ENCODE assay signal across 15 mouse cellular contexts in genomic region chr8:71451337-71451736, GRCm38 (mm10).
"Had no signal": no experiment of that assay in that cellular context is flagged by ENCODE, and none has a peak within 500 bp of the region (broad histone marks: within the 10 kb centered on the region; RNA-seq: fewer than 3 reads in every experiment).

No protein-coding gene starts in this region.

- DNase-seq: retina, postnatal 1 day; right cerebral cortex, adult 18-20 months; right cerebral cortex, postnatal 14 days; right cerebral cortex, postnatal 25 days; right cerebral cortex, postnatal 4 days; spleen, adult 18-20 months; thymus, adult 18-20 months; thymus, adult 2 months; thymus, postnatal 14 days; thymus, postnatal 25 days; thymus, postnatal 36 days had no signal

- H3K9me3 ChIP-seq: neural tube, embryonic 13.5 days; neural tube, embryonic 15.5 days; stomach, embryonic 15.5 days had no signal

- H3K27me3 ChIP-seq: neural tube, embryonic 13.5 days; neural tube, embryonic 15.5 days; stomach, embryonic 15.5 days had no signal

- H3K4me1 ChIP-seq: neural tube, embryonic 13.5 days; neural tube, embryonic 15.5 days; stomach, embryonic 15.5 days had no signal

- H3K27ac ChIP-seq: neural tube, embryonic 13.5 days; neural tube, embryonic 15.5 days; stomach, embryonic 15.5 days; stomach, postnatal 0 days had no signal

- H3K36me3 ChIP-seq: neural tube, embryonic 15.5 days; stomach, embryonic 15.5 days had no signal

- H3K9ac ChIP-seq: neural tube, embryonic 13.5 days; neural tube, embryonic 15.5 days; stomach, embryonic 15.5 days had no signal

- H3K4me3 ChIP-seq: neural tube, embryonic 13.5 days; neural tube, embryonic 15.5 days; stomach, embryonic 15.5 days had no signal

- H3K4me2 ChIP-seq: neural tube, embryonic 13.5 days; neural tube, embryonic 15.5 days; stomach, embryonic 15.5 days had no signal
